ENCODE assay signal across 8 mouse cellular contexts in the genomic region with DNA sequence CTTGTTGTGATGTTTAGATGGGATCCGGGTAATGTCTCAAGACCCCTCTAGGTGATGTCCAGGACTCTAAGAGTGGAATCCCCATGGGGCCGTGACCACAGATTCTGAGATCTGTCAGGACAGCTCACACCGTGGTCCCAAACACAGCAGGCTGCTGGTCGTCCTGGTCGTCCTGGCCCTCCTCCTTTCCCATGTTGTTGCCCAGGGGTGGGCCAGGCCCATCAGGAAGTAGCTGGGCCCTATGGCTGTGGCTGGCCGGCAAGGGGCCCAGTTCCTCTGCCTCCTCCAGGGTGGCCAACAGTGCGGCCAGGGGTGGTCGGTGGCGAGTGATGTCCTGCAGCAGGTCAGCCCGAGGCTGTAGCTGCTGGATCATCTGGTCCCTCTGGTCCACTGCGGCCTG. TPM values are rescaled to one million over a fixed set of nuclear protein-coding genes. Genes with fewer than 3 reads are reported as not detected.
DNase-seq lines count a peak whose midpoint lies in the region; ATAC-seq and TF ChIP-seq lines count a peak whose summit lies in the region.

No protein-coding gene starts in this region.

- TF ChIP-seq CTCF in heart, adult 2 months (IDR thresholded peaks at IDR 0.05): no peak
- TF ChIP-seq CTCF in cortical plate, adult 2 months (IDR thresholded peaks at IDR 0.05; ENCODE audit: extremely low read depth, insufficient read depth, low read length): no peak
- TF ChIP-seq CTCF in thymus, adult 2 months (IDR thresholded peaks at IDR 0.05; ENCODE audit: borderline replicate concordance, control insufficient read depth, extremely low read depth, insufficient read depth, low read length, poor library complexity): no peak

- 0 out of 2 replicates have a peak, but pooled peaks cover 3% of the 10 kb centered on the region for H3K79me2 ChIP-seq in heart, adult 2 months (replicated peaks; ENCODE audit: control insufficient read depth, insufficient read depth, low read length)

- no peak for TF ChIP-seq EP300 in heart, adult 2 months (IDR thresholded peaks at IDR 0.05; ENCODE audit: insufficient read depth, low read depth, low read length)

- H3K9me3 ChIP-seq in heart, embryonic 15.5 days (replicated peaks): no peaks in the 10 kb centered on the region
- H3K9me3 ChIP-seq in forebrain, embryonic 15.5 days: no peaks in the 10 kb centered on the region
- no peaks in the 10 kb centered on the region for H3K9me3 ChIP-seq in liver, embryonic 13.5 days (replicated peaks)

- H3K4me1 ChIP-seq in heart, embryonic 15.5 days (replicated peaks): peaks cover 34% of the 10 kb centered on the region
- peaks cover 4% of the 10 kb centered on the region for H3K4me1 ChIP-seq in heart, adult 2 months (ENCODE audit: control insufficient read depth, insufficient read depth, low read length)
- H3K4me1 ChIP-seq in cortical plate, adult 2 months (ENCODE audit: control insufficient read depth, insufficient read depth, low read length): peaks cover 6% of the 10 kb centered on the region
- H3K4me1 ChIP-seq in forebrain, embryonic 15.5 days: peaks cover 28% of the 10 kb centered on the region
- peaks cover 40% of the 10 kb centered on the region for H3K4me1 ChIP-seq in liver, embryonic 13.5 days (replicated peaks)
- H3K4me1 ChIP-seq in thymus, adult 2 months (replicated peaks; ENCODE audit: control insufficient read depth, insufficient read depth, low read length): peaks cover 21% of the 10 kb centered on the region

- no peak for DNase-seq in heart, adult 2 months
- no peak for DNase-seq in liver, embryonic 13.5 days
- no peak for DNase-seq in spleen, postnatal 14 days (ENCODE audit: low spot score in 2 of 2)
- DNase-seq in thymus, adult 2 months: no peak

- 52% methylated on average over 11 of the region's 11 CpGs for WGBS in heart, embryonic 15.5 days
- WGBS in heart, adult 2 months: 66% methylated on average over 11 of the region's 11 CpGs
- WGBS in forebrain, embryonic 15.5 days: 68% methylated on average over 11 of the region's 11 CpGs
- 55% methylated on average over 11 of the region's 11 CpGs for WGBS in liver, embryonic 13.5 days (ENCODE audit: insufficient replicate concordance)
- WGBS in thymus, adult 2 months: 90% methylated on average over 11 of the region's 11 CpGs

- intact Hi-C loops in heart, adult 2 months (cut with DNase I): loop anchor here (5.0 kb wide), 3 partner anchors 88 to 117 kb away; a partner anchor contains a TSS

- peak overlapping the region; percentile 89; the same call in 1 of the 2 replicates for H3K4me3 ChIP-seq in heart, embryonic 15.5 days
- no peak overlapping the region for H3K4me3 ChIP-seq in heart, adult 2 months
- peak overlapping the region; percentile 84; the same call in 1 of the 2 replicates for H3K4me3 ChIP-seq in cortical plate, adult 2 months (ENCODE audit: insufficient read depth, low read length)
- no peak overlapping the region for H3K4me3 ChIP-seq in forebrain, embryonic 15.5 days
- H3K4me3 ChIP-seq in liver, embryonic 13.5 days (replicated peaks): no peak overlapping the region
- no peak overlapping the region for H3K4me3 ChIP-seq in thymus, adult 2 months (ENCODE audit: control insufficient read depth, insufficient read depth, low read length)

- H3K27me3 ChIP-seq in heart, embryonic 15.5 days: no peaks in the 10 kb centered on the region
- no peaks in the 10 kb centered on the region for H3K27me3 ChIP-seq in heart, adult 2 months (ENCODE audit: control insufficient read depth, insufficient read depth, low read length)
- H3K27me3 ChIP-seq in forebrain, embryonic 15.5 days: no peaks in the 10 kb centered on the region
- no peaks in the 10 kb centered on the region for H3K27me3 ChIP-seq in liver, embryonic 13.5 days
- H3K27me3 ChIP-seq in thymus, adult 2 months (ENCODE audit: control insufficient read depth, insufficient read depth, low read length): no peaks in the 10 kb centered on the region

- no peak for TF ChIP-seq POLR2A in heart, adult 2 months (IDR thresholded peaks at IDR 0.05; ENCODE audit: insufficient read depth, low read depth, low read length)
- no peak for TF ChIP-seq POLR2A in cortical plate, adult 2 months (IDR thresholded peaks at IDR 0.05; ENCODE audit: extremely low read depth, insufficient read depth, low read length)
- no peak for TF ChIP-seq POLR2A in thymus, adult 2 months (IDR thresholded peaks at IDR 0.05; ENCODE audit: control insufficient read depth, extremely low read depth, insufficient read depth, low read length, poor library complexity)

- H3K4me2 ChIP-seq in heart, embryonic 15.5 days: peak overlapping the region; percentile 88; the same call in 1 of the 2 replicates
- H3K4me2 ChIP-seq in forebrain, embryonic 15.5 days (replicated peaks): 0 out of 2 replicates have a peak overlapping the region, but pooled peaks have one; percentile 74
- H3K4me2 ChIP-seq in liver, embryonic 13.5 days: peak overlapping the region; percentile 96; the same call in 1 of the 2 replicates

- H3K27ac ChIP-seq in heart, embryonic 15.5 days: no peak overlapping the region
- H3K27ac ChIP-seq in heart, adult 2 months: no peak overlapping the region
- H3K27ac ChIP-seq in cortical plate, adult 2 months (ENCODE audit: insufficient read depth, low read length): no peak overlapping the region
- no peak overlapping the region for H3K27ac ChIP-seq in forebrain, embryonic 15.5 days (replicated peaks)
- no peak overlapping the region for H3K27ac ChIP-seq in liver, embryonic 13.5 days
- H3K27ac ChIP-seq in thymus, adult 2 months (ENCODE audit: control insufficient read depth, insufficient read depth, low read length): no peak overlapping the region

- H3K9ac ChIP-seq in heart, embryonic 15.5 days: 0 out of 2 replicates have a peak overlapping the region, but pooled peaks have one; percentile 13
- H3K9ac ChIP-seq in heart, adult 2 months (ENCODE audit: low read depth, low read length): no peak overlapping the region
- 0 out of 2 replicates have a peak overlapping the region, but pooled peaks have one; percentile 67 for H3K9ac ChIP-seq in forebrain, embryonic 15.5 days (replicated peaks)
- H3K9ac ChIP-seq in liver, embryonic 13.5 days: 0 out of 2 replicates have a peak overlapping the region, but pooled peaks have one; percentile 81

- peaks cover 19% of the 10 kb centered on the region for H3K36me3 ChIP-seq in heart, embryonic 15.5 days
- H3K36me3 ChIP-seq in heart, adult 2 months (ENCODE audit: control insufficient read depth, insufficient read depth, low read length): no peaks in the 10 kb centered on the region
- H3K36me3 ChIP-seq in forebrain, embryonic 15.5 days: peaks cover 26% of the 10 kb centered on the region
- H3K36me3 ChIP-seq in liver, embryonic 13.5 days: peaks cover 25% of the 10 kb centered on the region
- peaks cover 16% of the 10 kb centered on the region for H3K36me3 ChIP-seq in thymus, adult 2 months (ENCODE audit: control insufficient read depth, insufficient read depth, low read length)

- ATAC-seq in heart, embryonic 15.5 days (replicated peaks; ENCODE audit: insufficient number of reproducible peaks, insufficient read depth, low FRiP score, low read depth): no peak
- no peak for ATAC-seq in forebrain, embryonic 15.5 days (replicated peaks)
- no peak for ATAC-seq in liver, embryonic 13.5 days (ENCODE audit: low read depth)
- ATAC-seq in granulocyte monocyte progenitor cell, adult 5-6 weeks (replicated peaks; ENCODE audit: poor library complexity, severe bottlenecking): no peak

RNA-seq across cellular contexts. Expression of a gene that starts 2.2 kb away (rescaled TPM):
- 912 and 1,025 TPM in 2 replicates for polyA plus RNA-seq in heart, embryonic 15.5 days (2015; fragmentation: Nextera tagmentation; extraction: Ambion mirVana)
- 100 to 1,000 TPM; 748 to 906 TPM for total RNA-seq in heart, adult 2 months (2021)
- polyA plus RNA-seq in heart, adult 2 months (2012; rRNA removed): 1,680 and 1,786 TPM in 2 replicates
- polyA plus RNA-seq in cortical plate, adult 2 months (2012; rRNA removed): 332 and 357 TPM in 2 replicates
- 425 and 444 TPM in 2 replicates for polyA plus RNA-seq in forebrain, embryonic 15.5 days (2015; fragmentation: Nextera tagmentation; extraction: Ambion mirVana)
- polyA plus RNA-seq in liver, embryonic 13.5 days (2015; fragmentation: Nextera tagmentation; extraction: Ambion mirVana): 229 and 268 TPM in 2 replicates
- 601 and 855 TPM in 2 replicates for polyA plus RNA-seq in thymus, adult 2 months (2012; rRNA removed)
- total RNA-seq in granulocyte monocyte progenitor cell, adult 5-6 weeks (2014; fragmentation: Nextera tagmentation): 134 and 201 TPM in 2 replicates
- total RNA-seq in granulocyte monocyte progenitor cell, adult 5-6 weeks (2017): 99.5 and 106 TPM in 2 replicates

RNA-seq across cellular contexts. Expression of a gene that starts 2.5 kb away (rescaled TPM):
- polyA plus RNA-seq in heart, embryonic 15.5 days (2015; fragmentation: Nextera tagmentation; extraction: Ambion mirVana): 11.6 and 16.5 TPM in 2 replicates
- 1 to 10 TPM; 3.0 to 4.7 TPM for total RNA-seq in heart, adult 2 months (2021)
- polyA plus RNA-seq in heart, adult 2 months (2012; rRNA removed): 8.3 and 9.9 TPM in 2 replicates
- polyA plus RNA-seq in cortical plate, adult 2 months (2012; rRNA removed): 16.7 and 18.2 TPM in 2 replicates
- 18.4 and 20.3 TPM in 2 replicates for polyA plus RNA-seq in forebrain, embryonic 15.5 days (2015; fragmentation: Nextera tagmentation; extraction: Ambion mirVana)
- polyA plus RNA-seq in liver, embryonic 13.5 days (2015; fragmentation: Nextera tagmentation; extraction: Ambion mirVana): 2.6 and 3.2 TPM in 2 replicates
- 52.3 and 58.9 TPM in 2 replicates for polyA plus RNA-seq in thymus, adult 2 months (2012; rRNA removed)
- total RNA-seq in granulocyte monocyte progenitor cell, adult 5-6 weeks (2014; fragmentation: Nextera tagmentation): 5.3 and 9.1 TPM in 2 replicates
- total RNA-seq in granulocyte monocyte progenitor cell, adult 5-6 weeks (2017): 3.7 and 9.1 TPM in 2 replicates

RNA-seq across cellular contexts. Expression of a gene that starts 42.0 kb away (rescaled TPM):
- polyA plus RNA-seq in heart, embryonic 15.5 days (2015; fragmentation: Nextera tagmentation; extraction: Ambion mirVana): 19.8 and 25.7 TPM in 2 replicates
- total RNA-seq in heart, adult 2 months (2021): 10 to 100 TPM; 24.4 to 26.8 TPM
- 26.2 and 49.3 TPM in 2 replicates for polyA plus RNA-seq in heart, adult 2 months (2012; rRNA removed)
- 7.4 and 8.6 TPM in 2 replicates for polyA plus RNA-seq in cortical plate, adult 2 months (2012; rRNA removed)
- polyA plus RNA-seq in forebrain, embryonic 15.5 days (2015; fragmentation: Nextera tagmentation; extraction: Ambion mirVana): 0.97 and 1.2 TPM in 2 replicates
- polyA plus RNA-seq in liver, embryonic 13.5 days (2015; fragmentation: Nextera tagmentation; extraction: Ambion mirVana): 1.00 and 1.0 TPM in 2 replicates
- polyA plus RNA-seq in thymus, adult 2 months (2012; rRNA removed): 37.6 and 44.4 TPM in 2 replicates
- total RNA-seq in granulocyte monocyte progenitor cell, adult 5-6 weeks (2014; fragmentation: Nextera tagmentation): not detected in 2 replicates
- total RNA-seq in granulocyte monocyte progenitor cell, adult 5-6 weeks (2017): not detected in 2 replicates

RNA-seq across cellular contexts. Expression of a gene that starts 42.3 kb away (rescaled TPM):
- 51.9 and 65.2 TPM in 2 replicates for polyA plus RNA-seq in heart, embryonic 15.5 days (2015; fragmentation: Nextera tagmentation; extraction: Ambion mirVana)
- 10 to 100 TPM; 37.6 to 37.7 TPM for total RNA-seq in heart, adult 2 months (2021)
- polyA plus RNA-seq in heart, adult 2 months (2012; rRNA removed): 40.6 and 44.5 TPM in 2 replicates
- 104 and 107 TPM in 2 replicates for polyA plus RNA-seq in cortical plate, adult 2 months (2012; rRNA removed)
- polyA plus RNA-seq in forebrain, embryonic 15.5 days (2015; fragmentation: Nextera tagmentation; extraction: Ambion mirVana): 114 and 115 TPM in 2 replicates
- 49.6 and 50.8 TPM in 2 replicates for polyA plus RNA-seq in liver, embryonic 13.5 days (2015; fragmentation: Nextera tagmentation; extraction: Ambion mirVana)
- 187 and 191 TPM in 2 replicates for polyA plus RNA-seq in thymus, adult 2 months (2012; rRNA removed)
- total RNA-seq in granulocyte monocyte progenitor cell, adult 5-6 weeks (2014; fragmentation: Nextera tagmentation): 43.9 and 64.7 TPM in 2 replicates
- 57.2 and 70.1 TPM in 2 replicates for total RNA-seq in granulocyte monocyte progenitor cell, adult 5-6 weeks (2017)

RNA-seq across cellular contexts. Expression of a gene that starts 49.2 kb away (rescaled TPM):
- polyA plus RNA-seq in heart, embryonic 15.5 days (2015; fragmentation: Nextera tagmentation; extraction: Ambion mirVana): 28.3 and 37.6 TPM in 2 replicates
- 10 to 100 TPM; 17.7 to 19.4 TPM for total RNA-seq in heart, adult 2 months (2021)
- polyA plus RNA-seq in heart, adult 2 months (2012; rRNA removed): 36.2 and 38.7 TPM in 2 replicates
- polyA plus RNA-seq in cortical plate, adult 2 months (2012; rRNA removed): 137 and 148 TPM in 2 replicates
- polyA plus RNA-seq in forebrain, embryonic 15.5 days (2015; fragmentation: Nextera tagmentation; extraction: Ambion mirVana): 72.1 and 74.3 TPM in 2 replicates
- polyA plus RNA-seq in liver, embryonic 13.5 days (2015; fragmentation: Nextera tagmentation; extraction: Ambion mirVana): 17.2 and 17.5 TPM in 2 replicates
- polyA plus RNA-seq in thymus, adult 2 months (2012; rRNA removed): 142 and 157 TPM in 2 replicates
- total RNA-seq in granulocyte monocyte progenitor cell, adult 5-6 weeks (2014; fragmentation: Nextera tagmentation): 20.5 and 22.8 TPM in 2 replicates
- total RNA-seq in granulocyte monocyte progenitor cell, adult 5-6 weeks (2017): 18.2 and 21.8 TPM in 2 replicates

Comparison
In these comparisons a context has a peak if more than half of its experiments do, and no peak if none do; other contexts are left out.
1. H3K4me3 ChIP-seq: peak in heart, embryonic 15.5 days (single experiment) and cortical plate, adult 2 months (single experiment); none in heart, adult 2 months (single experiment), forebrain, embryonic 15.5 days (single experiment), liver, embryonic 13.5 days (single experiment) and thymus, adult 2 months (single experiment).
2. Peak in every context shown above with its lines, with median percentiles within 50 percentile points of each other: H3K4me2 ChIP-seq.